Mouse (Mus musculus): ENCODE data around the gene Zswim3. TPM values are rescaled to one million over a fixed set of nuclear protein-coding genes. Genes with fewer than 3 reads are reported as not detected.
"Not testable (repeated sequence)": the region's sequence is repeated elsewhere in the genome, so short reads cannot be mapped to it uniquely, and the experiment has no call there.

Zswim3 gene
- polyA plus RNA-seq, 1 experiment from 2014 or later: 8.9 TPM

GRCm38 (mm10) chr2:164794293-164794692, 10.6 kb upstream of the Zswim3 start:
- ATAC-seq (replicated peaks; ENCODE audit: low FRiP score, low TSS enrichment, low read depth): peak; percentile 24; the same call in 1 of the 2 replicates
- H3K27ac ChIP-seq (ENCODE audit: low read depth): no peak overlapping the region
- H3K4me2 ChIP-seq (ENCODE audit: low read length): no peak overlapping the region
- no peaks in the 10 kb centered on the region for H3K4me1 ChIP-seq (replicated peaks; ENCODE audit: control insufficient read depth, insufficient read depth, low read length)
- no peaks in the 10 kb centered on the region for H3K9me3 ChIP-seq (ENCODE audit: control insufficient read depth, low read length)
- H3K4me3 ChIP-seq (ENCODE audit: low read depth, low read length): no peak overlapping the region
- WGBS: 32% methylated on average over 5 of the region's 5 CpGs
- H3K27me3 ChIP-seq (replicated peaks; ENCODE audit: control insufficient read depth, insufficient read depth, low read length): no peaks in the 10 kb centered on the region
- no peak overlapping the region for H3K9ac ChIP-seq (ENCODE audit: low read length)
- peaks cover 76% of the 10 kb centered on the region for H3K36me3 ChIP-seq (ENCODE audit: control insufficient read depth, insufficient read depth, low read length)
- DNase-seq (ENCODE audit: low spot score): peak; percentile 85

- no peak overlapping the region for H3K27ac ChIP-seq (ENCODE audit: low read depth)
- no peak overlapping the region for H3K4me3 ChIP-seq (ENCODE audit: low read depth, low read length)
- no peak overlapping the region for H3K4me2 ChIP-seq (ENCODE audit: low read length)
- H3K9me3 ChIP-seq (ENCODE audit: control insufficient read depth, low read length): no peaks in the 10 kb centered on the region
- no peak for DNase-seq (ENCODE audit: low spot score)
- no peak for ATAC-seq (replicated peaks; ENCODE audit: low FRiP score, low TSS enrichment, low read depth)
- peaks cover 76% of the 10 kb centered on the region for H3K36me3 ChIP-seq (ENCODE audit: control insufficient read depth, insufficient read depth, low read length)
- no peak overlapping the region for H3K9ac ChIP-seq (ENCODE audit: low read length)
- no peaks in the 10 kb centered on the region for H3K4me1 ChIP-seq (replicated peaks; ENCODE audit: control insufficient read depth, insufficient read depth, low read length)
- no peaks in the 10 kb centered on the region for H3K27me3 ChIP-seq (replicated peaks; ENCODE audit: control insufficient read depth, insufficient read depth, low read length)
- 80% methylated on average over 4 of the region's 4 CpGs for WGBS
Measured at GRCm38 (mm10) chr2:164795868-164796267, 9.0 kb upstream of the Zswim3 start.

- H3K4me2 ChIP-seq (ENCODE audit: low read length); H3K9ac ChIP-seq (ENCODE audit: low read length); DNase-seq (ENCODE audit: low spot score); H3K4me1 ChIP-seq (replicated peaks; ENCODE audit: control insufficient read depth, insufficient read depth, low read length); H3K27ac ChIP-seq (ENCODE audit: low read depth); H3K27me3 ChIP-seq (replicated peaks; ENCODE audit: control insufficient read depth, insufficient read depth, low read length); H3K9me3 ChIP-seq (ENCODE audit: control insufficient read depth, low read length); ATAC-seq (replicated peaks; ENCODE audit: low FRiP score, low TSS enrichment, low read depth); H3K4me3 ChIP-seq (ENCODE audit: low read depth, low read length): not testable (repeated sequence)
- 81% methylated on average over 6 of the region's 6 CpGs for WGBS
- peaks cover 52% of the 10 kb centered on the region for H3K36me3 ChIP-seq (ENCODE audit: control insufficient read depth, insufficient read depth, low read length)
Measured at GRCm38 (mm10) chr2:164798554-164798953, 6.3 kb upstream of the Zswim3 start.

GRCm38 (mm10) chr2:164800252-164801004, 4.5 kb upstream of the Zswim3 start:
- H3K9ac ChIP-seq (ENCODE audit: low read length): no peak overlapping the region
- no peak for DNase-seq (ENCODE audit: low spot score)
- no peak overlapping the region for H3K4me3 ChIP-seq (ENCODE audit: low read depth, low read length)
- ATAC-seq (replicated peaks; ENCODE audit: low FRiP score, low TSS enrichment, low read depth): no peak
- peaks cover 38% of the 10 kb centered on the region for H3K36me3 ChIP-seq (ENCODE audit: control insufficient read depth, insufficient read depth, low read length)
- peaks cover 8% of the 10 kb centered on the region for H3K4me1 ChIP-seq (replicated peaks; ENCODE audit: control insufficient read depth, insufficient read depth, low read length)
- H3K9me3 ChIP-seq (ENCODE audit: control insufficient read depth, low read length): no peaks in the 10 kb centered on the region
- 89% methylated on average over 13 of the region's 13 CpGs for WGBS
- no peaks in the 10 kb centered on the region for H3K27me3 ChIP-seq (replicated peaks; ENCODE audit: control insufficient read depth, insufficient read depth, low read length)
- H3K4me2 ChIP-seq (ENCODE audit: low read length): no peak overlapping the region
- no peak overlapping the region for H3K27ac ChIP-seq (ENCODE audit: low read depth)

GRCm38 (mm10) chr2:164803201-164803920, 1.5 kb upstream of the Zswim3 start:
- Histone ChIP-seq H3K4me1 (replicated peaks; ENCODE audit: control insufficient read depth, insufficient read depth, low read length) (peaks cover 12% of the 10 kb centered on the region), H3K4me2 (ENCODE audit: low read length) (peak overlapping the region; percentile 62), H3K9me3 (ENCODE audit: control insufficient read depth, low read length) (no peaks in the 10 kb centered on the region), H3K4me3 (ENCODE audit: low read depth, low read length) (0 out of 2 replicates have a peak overlapping the region, but pooled peaks have one; percentile 91), H3K9ac (ENCODE audit: low read length) (no peak overlapping the region; the same call in 1 of the 2 replicates), H3K27me3 (replicated peaks; ENCODE audit: control insufficient read depth, insufficient read depth, low read length) (no peaks in the 10 kb centered on the region), H3K36me3 (ENCODE audit: control insufficient read depth, insufficient read depth, low read length) (peaks cover 15% of the 10 kb centered on the region), H3K27ac (ENCODE audit: low read depth) (no peak overlapping the region)
- 89% methylated on average over 16 of the region's 16 CpGs for WGBS
- ATAC-seq (replicated peaks; ENCODE audit: low FRiP score, low TSS enrichment, low read depth) (no peak), DNase-seq (ENCODE audit: low spot score) (no peak)

- 67% methylated on average over 1 of the region's 1 CpGs for WGBS
- H3K27ac ChIP-seq (ENCODE audit: low read depth): peak overlapping the region; percentile 49; the same call in 1 of the 2 replicates
- H3K4me3 ChIP-seq (ENCODE audit: low read depth, low read length): peak overlapping the region; percentile 91
Measured at GRCm38 (mm10) chr2:164803921-164804313, 981 bp upstream of the Zswim3 start.

GRCm38 (mm10) chr2:164805332-164805718, 427 bp downstream of the Zswim3 start:
- no peaks in the 10 kb centered on the region for H3K27me3 ChIP-seq (replicated peaks; ENCODE audit: control insufficient read depth, insufficient read depth, low read length)
- H3K4me3 ChIP-seq (ENCODE audit: low read depth, low read length): peak overlapping the region; percentile 91
- ATAC-seq (replicated peaks; ENCODE audit: low FRiP score, low TSS enrichment, low read depth) (peak; percentile 63), DNase-seq (ENCODE audit: low spot score) (no peak)
- WGBS: 2% methylated on average over 21 of the region's 21 CpGs
- H3K27ac ChIP-seq (ENCODE audit: low read depth): peak overlapping the region; percentile 81; the same call in 1 of the 2 replicates
- peaks cover 12% of the 10 kb centered on the region; the same call in 1 of the 2 replicates for H3K36me3 ChIP-seq (ENCODE audit: control insufficient read depth, insufficient read depth, low read length)
- H3K4me2 ChIP-seq (ENCODE audit: low read length): peak overlapping the region; percentile 97
- H3K9me3 ChIP-seq (ENCODE audit: control insufficient read depth, low read length): no peaks in the 10 kb centered on the region
- peaks cover 12% of the 10 kb centered on the region for H3K4me1 ChIP-seq (replicated peaks; ENCODE audit: control insufficient read depth, insufficient read depth, low read length)
- H3K9ac ChIP-seq (ENCODE audit: low read length): peak overlapping the region; percentile 82

More at GRCm38 (mm10) chr2:164803921-164804313, 981 bp upstream of the Zswim3 start:
- H3K4me1 ChIP-seq (replicated peaks; ENCODE audit: control insufficient read depth, insufficient read depth, low read length): peaks cover 12% of the 10 kb centered on the region
- peak overlapping the region; percentile 62 for H3K4me2 ChIP-seq (ENCODE audit: low read length)
- DNase-seq (ENCODE audit: low spot score): no peak
- peak overlapping the region; percentile 72 for H3K9ac ChIP-seq (ENCODE audit: low read length)
- H3K36me3 ChIP-seq (ENCODE audit: control insufficient read depth, insufficient read depth, low read length): peaks cover 19% of the 10 kb centered on the region
- no peaks in the 10 kb centered on the region for H3K9me3 ChIP-seq (ENCODE audit: control insufficient read depth, low read length)
- H3K27me3 ChIP-seq (replicated peaks; ENCODE audit: control insufficient read depth, insufficient read depth, low read length): no peaks in the 10 kb centered on the region
- ATAC-seq (replicated peaks; ENCODE audit: low FRiP score, low TSS enrichment, low read depth): no peak

- H3K27ac ChIP-seq (ENCODE audit: low read depth): no peak overlapping the region
- H3K4me3 ChIP-seq (ENCODE audit: low read depth, low read length): no peak overlapping the region
- WGBS: 74% methylated on average over 7 of the region's 7 CpGs
- no peaks in the 10 kb centered on the region for H3K9me3 ChIP-seq (ENCODE audit: control insufficient read depth, low read length)
- H3K4me1 ChIP-seq (replicated peaks; ENCODE audit: control insufficient read depth, insufficient read depth, low read length): peaks cover 12% of the 10 kb centered on the region
- ATAC-seq (replicated peaks; ENCODE audit: low FRiP score, low TSS enrichment, low read depth) (no peak), DNase-seq (ENCODE audit: low spot score) (no peak)
- no peaks in the 10 kb centered on the region for H3K27me3 ChIP-seq (replicated peaks; ENCODE audit: control insufficient read depth, insufficient read depth, low read length)
- H3K36me3 ChIP-seq (ENCODE audit: control insufficient read depth, insufficient read depth, low read length): 0 out of 2 replicates have a peak, but pooled peaks cover 6% of the 10 kb centered on the region
- H3K9ac ChIP-seq (ENCODE audit: low read length): no peak overlapping the region
- H3K4me2 ChIP-seq (ENCODE audit: low read length): no peak overlapping the region
Measured at GRCm38 (mm10) chr2:164806614-164807013, 1.7 kb downstream of the Zswim3 start.

Measured in intestine, embryonic 14.5 days (tissue).